Mouse (Mus musculus) spleen, postnatal 10 days (tissue): ENCODE data around the gene Ccdc77.
A peak's percentile ranks its signal among the peaks of the same experiment; 100 is the strongest.
"Not testable (repeated sequence)": the region's sequence is repeated elsewhere in the genome, so short reads cannot be mapped to it uniquely, and the experiment has no call there.

Experiments used
- DNase-seq, 2 experiments: peaks; one replicate each; pipeline ENCODE4 v3.0.0; 2021 to 2022; ENCODE audit warnings: low spot score in 2 of 2

Gene Ccdc77

GRCm38 (mm10) chr6:120309787-120310186 lies 54.4 kb downstream of the Ccdc77 start:
- DNase-seq: no peak

- no peak for DNase-seq
Observed at GRCm38 (mm10) chr6:120309338-120309737, 54.8 kb downstream of the Ccdc77 start.

DNA sequence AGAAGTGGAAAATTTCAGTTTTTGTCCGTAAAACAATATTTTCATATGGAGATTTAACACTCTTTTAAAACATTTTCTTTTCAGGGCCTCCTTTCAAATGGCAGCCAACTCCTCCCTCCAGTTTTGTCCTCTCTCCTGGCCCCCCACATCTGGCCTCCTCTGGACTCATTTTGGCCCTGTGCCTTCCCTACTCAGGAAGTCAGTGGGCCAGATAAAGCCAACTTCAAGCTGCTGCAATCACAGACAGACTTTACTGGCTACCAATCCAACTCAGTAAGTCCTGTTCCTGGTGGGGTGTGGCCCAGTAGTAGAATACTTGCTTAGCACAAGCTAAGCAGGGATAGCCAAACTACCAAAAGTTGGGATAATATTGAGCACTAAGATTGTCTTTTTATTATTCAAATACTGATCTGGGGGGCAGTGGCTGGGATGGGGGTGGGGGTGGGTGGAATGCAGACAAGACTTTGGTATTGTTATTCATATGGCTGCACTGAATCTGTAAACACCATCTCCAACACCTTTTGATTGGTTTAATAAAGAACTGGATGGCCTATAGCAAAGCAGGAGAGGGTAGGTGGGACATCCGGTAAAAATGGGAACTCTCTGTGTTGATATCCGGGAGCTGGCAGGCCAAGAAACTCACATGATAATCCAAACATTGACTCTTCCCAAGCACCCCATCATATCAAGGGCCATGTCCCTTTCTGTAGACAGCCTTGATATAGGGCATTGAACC lies 57.1 kb downstream of the Ccdc77 start:
- no peak for DNase-seq

DNA sequence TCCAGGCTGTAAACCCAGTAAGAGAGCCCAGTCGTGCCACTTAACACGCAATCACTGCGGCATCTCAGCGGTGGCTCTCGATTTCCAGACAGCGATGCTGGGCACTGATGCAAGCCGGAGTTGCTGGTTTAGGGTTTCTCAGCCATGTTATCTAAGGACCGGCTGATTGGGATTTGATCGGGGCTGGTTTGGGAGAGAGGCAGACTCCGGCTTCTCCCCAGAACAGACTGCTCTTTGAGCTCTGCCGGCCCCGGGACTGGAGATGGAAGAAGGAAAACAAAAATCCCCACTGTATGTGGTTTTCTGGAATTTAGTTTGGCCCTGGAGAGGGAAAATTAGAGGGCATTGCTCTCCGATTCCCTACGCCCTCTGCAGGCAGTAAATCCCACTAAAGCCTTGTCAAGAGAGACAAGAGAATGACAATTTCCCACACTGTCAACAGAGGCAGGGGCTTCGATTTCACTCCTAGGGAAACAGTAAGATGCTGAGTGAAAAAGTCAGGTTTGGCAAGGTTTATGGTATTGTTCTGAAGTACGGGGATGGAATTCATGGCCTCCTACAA lies 61.3 kb downstream of the Ccdc77 start:
- DNase-seq: no peak

DNA sequence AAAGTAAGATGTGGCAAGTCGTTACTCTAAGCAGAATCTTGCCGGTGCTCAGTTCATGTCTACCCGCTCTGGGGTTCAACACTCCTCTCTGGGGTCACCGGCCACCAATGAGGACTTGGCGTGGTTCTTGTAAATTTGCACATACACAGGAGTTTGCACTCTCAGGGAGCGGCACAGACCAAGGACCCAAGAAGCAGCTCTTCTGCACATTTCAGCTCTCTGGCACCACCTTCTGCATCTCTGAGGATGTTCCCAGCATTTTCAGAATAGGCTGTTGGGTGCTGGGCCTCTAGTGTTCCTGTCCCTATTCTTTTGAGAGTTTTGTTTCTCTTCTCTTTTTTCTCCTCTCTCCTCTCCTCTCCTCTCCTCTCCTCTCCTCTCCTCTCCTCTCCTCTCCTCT lies 63.0 kb downstream of the Ccdc77 start:
- peak in 1 of 2 experiments; percentile 26 for DNase-seq

DNA sequence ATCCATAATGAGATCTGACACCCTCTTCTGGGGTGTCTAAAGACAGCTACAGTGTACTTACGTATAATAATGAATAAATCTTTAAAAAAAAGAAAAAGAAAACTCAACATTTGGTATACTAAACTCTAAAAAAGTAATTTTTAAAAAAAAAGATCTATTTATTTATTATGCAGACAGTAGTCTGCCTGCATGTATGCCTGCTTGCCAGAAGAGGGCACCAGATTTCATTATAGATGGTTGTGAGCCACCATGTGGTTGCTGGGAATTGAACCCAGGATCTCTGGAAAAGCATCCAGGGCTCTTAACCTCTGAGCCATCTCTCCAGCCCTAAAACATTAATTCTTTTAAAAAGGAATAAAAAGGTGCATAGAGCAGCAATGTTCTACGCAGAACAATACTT lies 67.6 kb downstream of the Ccdc77 start:
- not testable (repeated sequence) for DNase-seq

DNA sequence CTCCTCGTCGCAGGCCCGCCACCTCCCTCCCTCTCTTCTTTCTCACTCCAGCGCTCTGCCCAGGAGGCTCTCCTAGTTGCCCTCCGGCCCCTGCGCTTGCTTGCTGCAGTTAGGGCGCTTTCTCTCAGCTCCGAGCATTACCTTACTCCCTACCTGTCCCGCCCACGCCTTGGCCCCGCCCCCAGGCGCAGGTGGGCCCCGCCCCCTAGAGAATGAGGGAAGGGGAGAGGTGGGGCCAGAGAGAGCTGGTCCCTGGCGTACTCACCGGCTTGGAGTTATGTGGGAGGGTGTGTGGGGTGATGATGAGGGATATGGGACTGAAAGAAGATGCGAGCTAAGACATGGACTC lies 69.4 kb downstream of the Ccdc77 start:
- DNase-seq: peak; percentile 7 to 22

GRCm38 (mm10) chr6:120294056-120294784 lies 70.0 kb downstream of the Ccdc77 start, which contains the start of the genes D330020A13Rik and B4galnt3:
D330020A13Rik (plus strand) TSS chr6:120294364.
B4galnt3 (minus strand) TSS chr6:120294559.
- DNase-seq: peak in 1 of 2 experiments; percentile 37

- DNase-seq: no peak
Observed at GRCm38 (mm10) chr6:120291396-120292009, 72.7 kb downstream of the Ccdc77 start.

DNA sequence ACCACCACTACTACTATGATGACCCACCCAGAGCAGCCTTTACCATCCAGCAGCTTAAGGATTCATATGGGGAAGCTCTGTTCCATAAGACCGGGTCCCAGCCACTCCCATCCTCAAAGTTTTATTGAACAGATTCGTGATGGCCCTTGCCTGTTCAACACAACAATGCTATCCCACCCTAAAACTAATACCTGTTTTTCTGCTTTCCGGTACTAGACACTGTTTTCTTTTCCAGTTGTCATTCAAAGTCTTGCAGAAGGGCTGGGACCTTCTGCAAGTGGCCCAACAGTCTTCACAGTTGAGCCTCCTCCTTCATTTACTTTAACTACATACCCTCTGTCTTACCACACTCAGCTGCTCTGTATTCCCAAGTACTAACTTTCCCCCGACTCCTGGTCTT lies 74.7 kb downstream of the Ccdc77 start:
- no peak for DNase-seq

- no peak for DNase-seq
Observed at GRCm38 (mm10) chr6:120288541-120288940, 75.6 kb downstream of the Ccdc77 start.

DNA sequence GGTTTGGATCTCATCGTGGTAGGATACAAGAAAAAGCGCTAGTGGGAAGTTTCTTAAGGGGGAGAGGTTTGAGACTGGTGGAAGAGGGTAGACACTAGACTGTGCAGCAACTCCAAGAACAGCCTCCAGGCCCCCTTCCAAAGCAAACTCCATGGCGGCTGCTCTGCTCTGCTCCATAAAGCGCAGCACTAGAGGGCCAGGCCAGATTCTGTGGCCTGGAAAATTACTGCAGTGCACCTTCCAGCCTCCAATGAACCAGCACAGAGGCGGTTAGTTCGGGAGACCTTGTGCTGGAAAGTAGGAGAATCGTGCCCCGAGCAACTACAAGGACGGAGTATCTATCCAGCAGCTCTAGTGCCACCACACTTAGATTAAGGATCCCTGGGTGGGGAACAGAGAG lies 76.9 kb downstream of the Ccdc77 start:
- DNase-seq: no peak

GRCm38 (mm10) chr6:120276874-120277449 lies 87.2 kb downstream of the Ccdc77 start:
- no peak for DNase-seq

- no peak for DNase-seq
Observed at GRCm38 (mm10) chr6:120275301-120275700, 88.9 kb downstream of the Ccdc77 start.

DNA sequence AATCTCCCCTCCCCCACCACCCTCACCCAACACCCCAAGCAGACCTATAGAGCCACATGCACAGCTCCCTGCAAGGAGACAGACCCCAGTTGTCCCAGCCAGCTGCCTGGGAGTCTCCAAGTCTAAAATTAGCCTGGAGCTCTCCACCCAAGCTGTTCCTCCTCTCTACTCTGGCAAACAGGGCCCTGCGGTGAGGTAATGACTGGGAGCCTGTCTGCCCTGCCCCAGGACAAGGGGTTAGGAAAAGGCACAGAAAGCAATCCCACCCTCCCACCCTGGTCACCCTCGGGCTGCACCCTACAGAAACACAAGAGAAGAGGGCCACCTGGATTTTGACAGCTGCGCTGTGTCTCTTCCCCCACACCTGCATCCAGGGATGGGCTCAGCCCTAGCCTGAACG lies 89.3 kb downstream of the Ccdc77 start:
- DNase-seq: no peak
